Mouse (Mus musculus) cerebellum, adult 2 months (tissue): ENCODE data around the gene Palm2. TPM values are rescaled to one million over a fixed set of nuclear protein-coding genes. Genes with fewer than 3 reads are reported as not detected.

Source experiments
- DNase-seq, 2 experiments: peaks; one replicate each; pipeline ENCODE4 v3.0.0; 2021
- H3K27ac ChIP-seq: fragments of 200-500 bp; 2 replicates; pipeline ENCODE4 v1.5.1; 2012; ENCODE audit warnings: low read length, control low read depth, inconsistent platforms; ENCODE audit not compliant: insufficient read depth
- H3K27me3 ChIP-seq: fragments of 200-500 bp; 2 replicates; pipeline ENCODE4 v1.6.1; 2012; ENCODE audit warnings: inconsistent platforms, mild to moderate bottlenecking, low read length, moderate library complexity; ENCODE audit not compliant: control insufficient read depth, insufficient read depth
- H3K4me1 ChIP-seq: fragments of 200-500 bp; 2 replicates; pipeline ENCODE4 v1.6.1; 2011; ENCODE audit warnings: low read length; ENCODE audit not compliant: control insufficient read depth, insufficient read depth
- H3K4me3 ChIP-seq: fragments of 200-500 bp; replicated peaks from 2 replicates; pipeline ENCODE3; 2011; ENCODE audit warnings: mild to moderate bottlenecking, low read depth, low read length, control low read depth; ENCODE audit not compliant: insufficient read depth
- CTCF ChIP-seq: fragments of 200-500 bp; IDR thresholded peaks from 2 replicates; pipeline ENCODE4 v1.5.1; 2011; ENCODE audit warnings: low read depth, mild to moderate bottlenecking, control low read depth, low read length, moderate library complexity, borderline replicate concordance; ENCODE audit not compliant: insufficient read depth
- POLR2A ChIP-seq: fragments of 200-500 bp; IDR thresholded peaks from 2 replicates; pipeline ENCODE4 v1.6.1; 2011; ENCODE audit warnings: low read length, control low read depth, borderline replicate concordance; ENCODE audit not compliant: insufficient read depth
- WGBS: fragments of 180-500 bp; shearing (Covaris S2); methylation state at CpG from one replicate; pipeline ENCODE4 v1.1.7; 2018; 5-methylcytosine and 5-hydroxymethylcytosine counted together
- polyA plus RNA-seq: library from polyadenylated mRNA; depleted of rRNA; stranded (reverse); fragments of >200 nt; gene quantifications from 2 replicates; pipeline ENCODE4 v1.2.3, GENCODE M21; 2012

The Palm2 gene
- polyA plus RNA-seq, 1 experiment, result 3.1 TPM

DNA sequence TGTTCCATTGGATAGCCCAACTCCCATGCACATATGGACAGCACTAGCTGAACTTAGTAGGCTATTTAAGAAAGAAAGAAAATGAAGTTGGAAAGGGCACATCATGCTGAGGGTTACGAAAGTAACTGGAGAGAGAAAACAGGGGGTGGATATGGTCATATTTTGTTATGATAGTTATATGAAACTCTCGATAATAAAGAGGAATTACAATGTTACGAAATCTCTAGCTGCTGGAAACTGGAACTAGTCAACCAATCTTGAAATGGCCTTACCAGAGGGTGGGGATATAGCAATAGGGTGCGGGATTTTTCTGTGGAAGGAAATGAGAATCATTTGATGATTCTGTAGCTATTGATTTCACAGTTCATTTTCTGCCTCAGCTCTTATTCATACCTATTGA is 180.6 kb downstream of the Palm2 start:
- Histone ChIP-seq H3K4me3 (no peak overlapping the region), H3K4me1 (no peaks in the 10 kb centered on the region), H3K27ac (no peak overlapping the region), H3K27me3 (no peaks in the 10 kb centered on the region; the same call in 1 of the 2 replicates)
- DNase-seq, result no peak
- 96% methylated on average over 4 of the region's 4 CpGs for WGBS
- TF ChIP-seq POLR2A (no peak), CTCF (no peak)

DNA sequence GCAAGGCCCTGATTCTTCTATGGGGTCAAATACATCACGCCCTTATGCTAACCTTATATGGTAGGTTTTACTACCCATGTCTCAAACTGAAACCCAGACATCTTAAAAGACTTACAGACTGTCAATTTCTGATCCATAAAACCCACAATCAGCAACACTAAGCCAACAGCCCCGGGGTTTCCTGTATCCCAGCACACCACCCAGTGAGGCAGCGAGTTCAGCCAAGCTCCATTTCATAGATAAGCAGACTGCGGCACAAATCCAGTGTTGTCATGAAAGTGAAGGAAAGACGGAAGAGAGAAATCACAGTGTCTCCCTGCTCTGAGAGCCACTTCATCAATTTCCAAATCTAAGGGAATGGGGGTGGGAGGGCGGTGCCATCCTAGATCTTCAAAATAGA is 184.7 kb downstream of the Palm2 start:
- DNase-seq, result no peak
- TF ChIP-seq CTCF (no peak), POLR2A (no peak)
- Histone ChIP-seq H3K4me3 (no peak overlapping the region), H3K27me3 (no peaks in the 10 kb centered on the region), H3K4me1 (no peaks in the 10 kb centered on the region), H3K27ac (no peak overlapping the region)
- WGBS, result 90% methylated on average over 6 of the region's 6 CpGs

DNA sequence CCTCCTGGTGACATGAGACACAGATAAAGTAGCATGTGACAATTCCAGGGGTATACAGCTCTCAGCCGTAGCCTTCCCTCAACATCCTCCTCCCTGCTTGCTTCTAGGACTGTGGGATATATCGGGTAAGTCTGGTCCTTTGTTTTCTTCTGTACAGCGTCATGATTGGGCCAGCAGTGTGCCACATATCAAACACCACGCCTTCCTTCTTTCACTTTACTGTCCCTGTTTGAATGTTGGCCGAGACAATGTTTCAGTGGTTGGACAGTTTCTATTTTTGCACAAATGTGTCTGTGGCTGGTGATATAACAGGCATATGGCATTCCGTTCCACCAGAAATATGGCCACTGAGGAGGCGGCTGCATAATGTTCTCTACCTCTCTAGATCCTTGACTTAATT is 188.8 kb downstream of the Palm2 start:
- H3K27me3 ChIP-seq, result no peaks in the 10 kb centered on the region
- 72% methylated on average over 7 of the region's 7 CpGs for WGBS
- no peak overlapping the region for H3K27ac ChIP-seq
- no peak overlapping the region for H3K4me3 ChIP-seq
- H3K4me1 ChIP-seq, result no peaks in the 10 kb centered on the region
- TF ChIP-seq POLR2A (no peak), CTCF (no peak)
- no peak for DNase-seq

DNA sequence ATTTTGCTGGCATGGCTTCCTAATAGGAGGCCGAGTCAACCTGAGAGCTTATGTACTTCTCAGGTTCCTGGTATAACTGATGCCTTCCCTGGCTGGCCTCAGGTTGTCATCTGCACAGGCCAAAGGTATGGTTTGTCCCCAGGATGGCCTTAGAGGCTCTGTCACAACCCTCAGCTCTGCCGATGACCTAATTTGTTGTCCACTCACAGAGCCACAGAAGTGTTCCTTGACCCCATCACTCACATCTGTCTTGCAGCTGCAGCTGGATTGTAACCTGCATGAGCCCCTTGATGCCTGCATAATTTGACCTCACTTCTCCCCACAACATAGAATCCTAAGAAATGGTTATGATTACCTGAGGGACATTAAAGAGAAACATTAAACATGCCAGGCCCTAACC is 190.8 kb downstream of the Palm2 start:
- TF ChIP-seq POLR2A (no peak), CTCF (no peak)
- H3K4me1 ChIP-seq, result no peaks in the 10 kb centered on the region
- no peak for DNase-seq
- no peaks in the 10 kb centered on the region for H3K27me3 ChIP-seq
- no peak overlapping the region for H3K4me3 ChIP-seq
- no peak overlapping the region for H3K27ac ChIP-seq
- 91% methylated on average over 2 of the region's 2 CpGs for WGBS

DNA sequence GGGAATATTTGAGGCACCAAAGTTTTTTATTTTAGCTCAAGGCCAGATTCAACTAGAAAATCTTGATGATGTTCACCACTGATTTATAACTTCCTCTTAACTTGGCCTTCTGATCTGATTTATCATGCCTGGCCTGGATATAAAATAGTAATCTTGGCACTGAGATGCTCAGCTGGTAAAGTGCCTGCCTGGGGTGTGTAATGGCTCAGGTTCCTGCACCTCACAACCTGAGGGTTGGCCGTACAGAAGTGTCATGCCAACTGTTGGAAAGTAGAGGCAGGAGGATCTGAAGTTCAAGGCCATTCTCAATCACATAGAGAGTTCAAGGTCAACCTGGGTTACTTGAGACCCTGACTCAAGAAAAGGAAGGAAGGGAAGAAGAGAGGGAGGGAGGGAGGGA is 191.3 kb downstream of the Palm2 start:
- H3K27me3 ChIP-seq, result no peaks in the 10 kb centered on the region
- no peak overlapping the region for H3K27ac ChIP-seq
- H3K4me3 ChIP-seq, result no peak overlapping the region
- H3K4me1 ChIP-seq, result no peaks in the 10 kb centered on the region
- TF ChIP-seq POLR2A, result no peak
- TF ChIP-seq CTCF, result no peak
- no peak for DNase-seq
- 94% methylated on average over 1 of the region's 1 CpGs for WGBS

DNA sequence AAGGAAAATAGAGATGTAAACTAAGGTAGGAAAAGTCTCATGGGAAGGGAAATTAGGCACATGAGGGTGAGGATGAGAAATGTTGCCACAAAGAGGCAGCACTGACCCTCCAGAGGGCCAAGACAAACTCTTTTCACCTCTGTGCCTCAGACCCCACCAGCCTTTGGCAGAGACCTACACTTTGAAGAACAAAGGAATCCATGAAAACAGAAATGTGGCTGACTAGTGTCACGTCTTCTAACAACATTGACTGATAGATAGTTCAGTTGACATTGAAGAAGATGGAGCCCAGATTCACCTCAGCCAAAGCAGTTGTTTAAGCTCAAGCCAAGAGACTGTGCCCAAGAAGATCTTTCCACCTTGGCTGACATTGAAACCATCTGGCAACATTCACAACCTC is 191.7 kb downstream of the Palm2 start:
- Histone ChIP-seq H3K4me1 (no peaks in the 10 kb centered on the region), H3K27ac (no peak overlapping the region), H3K4me3 (no peak overlapping the region), H3K27me3 (no peaks in the 10 kb centered on the region)
- 63% methylated on average over 1 of the region's 1 CpGs for WGBS
- no peak for DNase-seq
- TF ChIP-seq POLR2A (no peak), CTCF (no peak)

DNA sequence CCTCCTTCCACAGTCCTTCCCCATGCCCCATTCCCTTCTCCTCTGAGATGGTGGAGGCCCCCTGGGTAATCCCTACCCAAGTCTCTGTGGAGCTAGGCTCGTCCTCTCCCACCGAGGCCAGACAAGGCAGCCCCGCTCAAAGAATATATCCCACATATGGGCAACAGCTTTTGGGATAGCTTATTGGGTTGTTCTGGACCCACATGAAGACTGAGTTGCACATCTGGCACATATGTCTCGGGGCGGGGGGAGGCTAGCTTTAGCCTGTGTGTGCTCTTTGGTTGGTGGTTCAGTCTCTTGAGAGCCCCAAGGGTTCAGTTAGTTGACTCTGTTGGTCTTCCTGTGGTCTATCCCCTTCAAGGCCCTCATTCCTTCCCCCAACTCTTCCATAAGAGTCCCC is 192.9 kb downstream of the Palm2 start:
- no peaks in the 10 kb centered on the region for H3K27me3 ChIP-seq
- WGBS, result 91% methylated on average over 5 of the region's 5 CpGs
- TF ChIP-seq CTCF (no peak), POLR2A (no peak)
- DNase-seq, result no peak
- H3K4me1 ChIP-seq, result no peaks in the 10 kb centered on the region
- H3K27ac ChIP-seq, result no peak overlapping the region
- H3K4me3 ChIP-seq, result no peak overlapping the region

DNA sequence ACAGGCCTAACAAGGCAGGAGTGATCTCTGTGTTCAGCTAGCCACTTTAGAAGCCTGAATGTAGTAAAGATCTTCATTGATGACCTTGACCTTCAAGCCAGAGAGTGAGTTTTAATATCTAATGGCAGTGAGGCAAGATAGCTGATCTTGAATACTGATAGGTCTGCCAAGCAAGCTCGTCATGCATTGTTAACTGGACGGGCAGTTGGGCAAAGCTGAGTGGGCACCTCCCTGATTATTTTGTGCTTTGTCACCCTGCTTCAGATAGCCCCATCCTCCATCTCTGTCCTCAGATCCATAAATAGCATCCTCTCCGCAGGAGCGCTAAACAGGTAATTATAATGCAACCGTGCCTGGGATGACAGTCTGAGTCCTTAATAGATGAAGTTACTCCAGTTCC is 198.3 kb downstream of the Palm2 start:
- no peak overlapping the region for H3K4me3 ChIP-seq
- TF ChIP-seq POLR2A (no peak), CTCF (no peak)
- 72% methylated on average over 5 of the region's 5 CpGs for WGBS
- H3K4me1 ChIP-seq, result no peaks in the 10 kb centered on the region
- no peak overlapping the region for H3K27ac ChIP-seq
- no peak for DNase-seq
- H3K27me3 ChIP-seq, result no peaks in the 10 kb centered on the region
